In genomic region chr8:83999057-83999705, GRCm38 (mm10) we compare ENCODE assay signal across 1 mouse cellular context.
TF ChIP-seq lines count a peak whose summit lies in the region.

No protein-coding gene starts in this region.

TF ChIP-seq in MEL, 35 proteins besides CTCF, POLR2A, EP300 and RAD21:
- no peak for TF ChIP-seq ELF1 (IDR thresholded peaks at IDR 0.05; ENCODE audit: low read depth, low read length)
- TF ChIP-seq SIN3A (IDR thresholded peaks at IDR 0.05; ENCODE audit: low read length) = no peak
- TF ChIP-seq MAX (IDR thresholded peaks at IDR 0.05; ENCODE audit: low read length) = no peak
- TF ChIP-seq SMC3 (IDR thresholded peaks at IDR 0.05; ENCODE audit: low read depth, low read length) = no peak
- no peak for TF ChIP-seq BHLHE40 (IDR thresholded peaks at IDR 0.05; ENCODE audit: borderline replicate concordance, low read depth, low read length)
- TF ChIP-seq ZKSCAN1 (IDR thresholded peaks at IDR 0.05; ENCODE audit: low read depth, low read length) = no peak
- no peak for TF ChIP-seq CHD2 (IDR thresholded peaks at IDR 0.05; ENCODE audit: low read length)
- no peak for TF ChIP-seq NELFE (IDR thresholded peaks at IDR 0.05; ENCODE audit: low read depth, low read length)
- TF ChIP-seq MXI1 (IDR thresholded peaks at IDR 0.05; ENCODE audit: low read depth, low read length) = no peak
TF ChIP-seq in MEL: peak in this region for 0.
